Mouse (Mus musculus): Measurements from ENCODE around the gene Dnpep.

DNA sequence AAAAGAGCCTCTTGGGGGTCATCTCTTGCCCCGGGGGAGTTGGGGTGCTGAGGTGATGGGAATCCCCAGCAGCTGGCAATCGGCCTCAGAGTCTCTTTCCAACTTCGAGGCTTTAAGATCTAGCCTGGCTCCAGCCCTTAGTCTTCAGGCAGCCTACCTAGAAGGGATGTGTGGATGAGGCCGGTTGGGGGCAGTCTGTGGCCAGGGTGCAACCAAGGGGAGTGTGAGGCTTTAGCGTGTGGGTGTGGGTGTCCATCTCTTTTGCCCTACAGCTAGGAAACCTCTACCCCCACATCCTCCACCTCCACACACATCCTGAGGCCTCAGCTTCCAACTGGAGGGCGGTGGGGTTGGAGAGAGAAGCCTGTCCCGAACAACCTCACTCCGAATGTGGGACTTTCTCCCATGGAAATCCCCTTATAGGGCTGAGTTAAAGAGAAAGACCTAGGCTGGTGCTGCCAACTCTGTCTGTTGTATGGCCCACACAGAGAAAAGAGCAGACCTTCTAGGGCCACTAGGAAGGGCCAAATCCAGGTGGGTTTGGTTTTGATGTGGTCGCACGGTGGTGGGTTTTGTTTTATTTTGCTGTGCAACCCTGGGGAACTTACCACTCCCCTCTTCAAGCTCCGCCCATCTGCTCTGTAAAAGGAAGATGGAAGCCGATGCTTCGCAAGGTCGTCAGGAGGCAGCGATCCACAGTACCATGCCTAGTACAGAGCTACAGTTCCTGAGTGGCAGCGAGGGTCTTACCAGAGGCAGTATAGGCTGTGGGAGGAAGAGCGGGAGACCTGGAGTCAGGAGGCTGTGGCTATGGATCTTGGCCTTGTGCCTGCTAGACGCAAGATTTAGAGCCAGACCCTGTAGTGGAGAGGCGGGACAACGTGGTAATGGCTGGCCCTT, 27.5 kb upstream of the Dnpep start:
- TF ChIP-seq POLR2A (IDR thresholded peaks at IDR 0.05; ENCODE audit: insufficient read depth, low read depth, low read length), result no peak
- TF ChIP-seq CTCF (IDR thresholded peaks at IDR 0.05; ENCODE audit: insufficient read depth, low read depth, low read length), result no peak
